Mouse (Mus musculus) cerebellum, adult 2 months (tissue): ENCODE results near the gene Tmem63b.

Source experiments
- CTCF ChIP-seq: fragments of 200-500 bp; IDR thresholded peaks from 2 replicates; pipeline ENCODE4 v1.5.1; 2011; ENCODE audit warnings: low read depth, mild to moderate bottlenecking, control low read depth, low read length, moderate library complexity, borderline replicate concordance; ENCODE audit not compliant: insufficient read depth
- POLR2A ChIP-seq: fragments of 200-500 bp; IDR thresholded peaks from 2 replicates; pipeline ENCODE4 v1.6.1; 2011; ENCODE audit warnings: low read length, control low read depth, borderline replicate concordance; ENCODE audit not compliant: insufficient read depth

DNA sequence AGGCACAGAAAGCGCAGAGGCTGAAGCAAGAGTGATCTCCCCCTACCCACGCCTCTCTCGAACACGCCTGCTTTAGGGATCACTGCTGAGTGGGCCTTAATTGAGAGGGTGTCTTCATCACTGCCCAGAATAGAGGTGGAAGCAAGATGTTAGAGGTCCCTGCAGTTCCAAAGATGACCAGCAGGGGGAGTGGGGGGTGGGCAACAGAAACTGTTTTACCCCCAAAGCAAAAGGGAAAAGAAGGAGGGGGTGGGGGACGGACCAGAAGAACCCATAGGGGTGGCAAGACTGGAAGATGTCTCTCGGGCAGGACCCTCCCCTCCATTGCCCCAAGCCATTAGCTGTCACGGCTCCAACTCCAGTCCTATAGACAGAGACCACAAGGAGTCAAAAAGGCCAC is 8.6 kb downstream of the Tmem63b start:
- TF ChIP-seq POLR2A (no peak), CTCF (peak; percentile 72)
